Mouse (Mus musculus): Measurements from ENCODE around the gene Klhl24.
"Not testable (repeated sequence)": the region's sequence is repeated elsewhere in the genome, so short reads cannot be mapped to it uniquely, and the experiment has no call there.

GRCm38 (mm10) chr16:20126319-20126883, 29.1 kb downstream of the Klhl24 start:
- not testable (repeated sequence) for TF ChIP-seq CTCF (IDR thresholded peaks at IDR 0.05; ENCODE audit: control insufficient read depth, insufficient read depth, insufficient replicate concordance, low read depth, low read length); POLR2A (IDR thresholded peaks at IDR 0.05; ENCODE audit: control insufficient read depth, low read depth, low read length)

Data from testis, adult 2 months (tissue).